Mouse (Mus musculus): Measurements from ENCODE around the gene Igsf23.

DNA sequence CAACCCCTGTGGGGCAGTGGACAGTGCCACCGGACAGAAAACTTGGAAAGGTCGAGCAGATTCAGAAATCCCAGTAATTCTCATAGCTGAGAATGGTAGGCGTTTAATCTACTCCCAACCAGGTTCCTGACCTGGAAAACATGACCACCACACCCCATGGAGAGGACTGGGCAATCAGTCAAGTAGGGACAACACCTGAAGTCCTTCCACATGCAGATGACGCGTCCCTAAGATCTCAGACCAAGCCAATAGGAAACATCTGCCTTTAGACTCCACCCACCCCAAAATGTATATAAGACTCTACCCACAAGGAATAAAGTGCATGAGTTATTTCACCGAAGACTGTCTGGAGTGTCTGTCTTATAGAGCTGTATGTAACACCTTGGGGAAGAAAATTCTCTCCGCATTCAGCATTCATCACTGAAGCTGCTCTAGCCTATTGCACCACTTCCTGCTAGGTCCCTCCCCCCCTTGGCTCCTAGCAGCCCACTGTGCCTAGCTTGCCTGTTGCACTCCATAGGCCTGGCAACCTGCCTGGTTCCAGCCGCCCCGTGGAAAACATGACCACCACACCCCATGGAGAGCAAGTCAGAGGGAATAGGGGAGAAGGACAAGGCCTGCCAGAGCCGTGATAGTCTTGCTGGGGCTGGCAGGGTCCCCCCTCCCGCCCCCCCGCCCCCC, 10.9 kb downstream of the Igsf23 start:
- TF ChIP-seq POLR2A (IDR thresholded peaks at IDR 0.05; ENCODE audit: borderline replicate concordance, extremely low read depth, insufficient read depth, insufficient read length, poor library complexity, severe bottlenecking) (no peak), CTCF (IDR thresholded peaks at IDR 0.05; ENCODE audit: borderline replicate concordance, extremely low read depth, insufficient read depth, insufficient read length) (no peak)
